ENCODE assay signal across 26 mouse cellular contexts in the genomic region with DNA sequence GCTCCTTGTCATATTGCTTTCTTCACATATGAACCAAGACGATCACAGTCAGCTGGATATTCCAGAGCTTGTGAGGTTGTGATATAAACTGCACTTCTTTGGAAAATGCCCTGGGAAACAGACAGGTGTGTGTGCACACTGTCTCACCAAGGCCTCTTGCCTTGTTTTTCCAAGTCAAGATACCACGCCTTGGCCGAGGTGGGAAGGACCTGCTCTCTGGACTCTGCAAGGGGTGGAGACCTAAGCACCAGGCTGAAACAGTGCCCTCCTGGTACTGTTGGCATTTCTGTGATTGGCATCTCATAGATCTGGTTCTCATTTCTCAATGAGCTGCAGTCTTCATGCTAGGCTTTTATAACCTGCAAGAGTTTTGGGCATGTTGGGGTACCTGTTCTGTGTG.
"Had no signal": no experiment of that assay in that cellular context is flagged by ENCODE, and none has a peak within 500 bp of the region (broad histone marks: within the 10 kb centered on the region; RNA-seq: fewer than 3 reads in every experiment).

No protein-coding gene starts in this region.

- H3K27ac ChIP-seq: gastrocnemius, adult 2 months; heart, embryonic 10.5 days; hindbrain, embryonic 10.5 days; hindbrain, embryonic 12.5 days; kidney, embryonic 15.5 days; kidney, postnatal 0 days; limb, embryonic 13.5 days; limb, embryonic 15.5 days; liver, embryonic 12.5 days had no signal

- H3K4me3 ChIP-seq: gastrocnemius, adult 2 months; heart, embryonic 10.5 days; heart, embryonic 12.5 days; hindbrain, embryonic 10.5 days; hindbrain, embryonic 12.5 days; kidney, embryonic 15.5 days; limb, embryonic 13.5 days; limb, embryonic 15.5 days; liver, embryonic 12.5 days had no signal

- H3K9me3 ChIP-seq: heart, embryonic 10.5 days; heart, embryonic 12.5 days; hindbrain, embryonic 10.5 days; hindbrain, embryonic 12.5 days; kidney, embryonic 15.5 days; limb, embryonic 13.5 days; limb, embryonic 15.5 days; liver, embryonic 12.5 days had no signal

- ATAC-seq: hindbrain, embryonic 16.5 days; inflammation-experienced regulatory T-cells, adult 6 months; liver, embryonic 12.5 days had no signal

- H3K27me3 ChIP-seq: heart, embryonic 12.5 days; hindbrain, embryonic 12.5 days; kidney, embryonic 15.5 days; limb, embryonic 15.5 days; liver, embryonic 12.5 days had no signal

- H3K36me3 ChIP-seq: heart, embryonic 10.5 days; heart, embryonic 12.5 days; hindbrain, embryonic 10.5 days; hindbrain, embryonic 12.5 days; kidney, embryonic 15.5 days; limb, embryonic 13.5 days; limb, embryonic 15.5 days; liver, embryonic 12.5 days had no signal

- H3K4me1 ChIP-seq: heart, embryonic 10.5 days; heart, embryonic 12.5 days; hindbrain, embryonic 10.5 days; hindbrain, embryonic 12.5 days; kidney, embryonic 15.5 days; limb, embryonic 13.5 days; limb, embryonic 15.5 days; liver, embryonic 12.5 days had no signal

- H3K4me2 ChIP-seq: heart, embryonic 12.5 days; hindbrain, embryonic 12.5 days; hindbrain, embryonic 14.5 days; kidney, embryonic 15.5 days; limb, embryonic 13.5 days; limb, embryonic 15.5 days; liver, embryonic 12.5 days had no signal

- H3K9ac ChIP-seq: heart, embryonic 12.5 days; hindbrain, embryonic 12.5 days; hindbrain, embryonic 14.5 days; kidney, embryonic 15.5 days; limb, embryonic 13.5 days; limb, embryonic 15.5 days; liver, embryonic 12.5 days had no signal

- DNase-seq: gastrocnemius, adult 2 months; gastrocnemius, postnatal 10 days; gastrocnemius, postnatal 25 days; heart, adult 18-20 months; heart, postnatal 10 days; heart, postnatal 4 days; kidney, adult 11 months; kidney, adult 2 months; kidney, adult 9 months; kidney, postnatal 14 days; kidney, postnatal 36 days; layer of hippocampus, adult 9-11 months; layer of hippocampus, postnatal 36 days; left cerebral cortex, postnatal 4 days had no signal
